Mouse (Mus musculus): ENCODE data around the gene Olfr968.

Gene Olfr968

GRCm38 (mm10) chr9:39783153-39783552 lies at the start of gene Olfr968:
Gene Olfr968, minus strand, starts transcription at chr9:39783253.
- DNase-seq (ENCODE audit: inconsistent ontology term) = no peak

GRCm38 (mm10) chr9:39808560-39808959 lies 25.5 kb upstream of the Olfr968 start, which contains the start of gene Olfr970:
Gene Olfr970, plus strand, starts transcription at chr9:39808860.
- DNase-seq (ENCODE audit: inconsistent ontology term) = no peak

GRCm38 (mm10) chr9:39790558-39790957 lies 7.5 kb upstream of the Olfr968 start, which contains the start of gene Olfr969:
Gene Olfr969, plus strand, starts transcription at chr9:39790945.
- no peak for DNase-seq (ENCODE audit: inconsistent ontology term)

- DNase-seq (ENCODE audit: inconsistent ontology term) = no peak
Measured at GRCm38 (mm10) chr9:39746428-39746827, 36.6 kb downstream of the Olfr968 start.

GRCm38 (mm10) chr9:39745949-39746348 lies 37.1 kb downstream of the Olfr968 start, which contains the start of gene Olfr967:
Gene Olfr967, plus strand, starts transcription at chr9:39746249.
- no peak for DNase-seq (ENCODE audit: inconsistent ontology term)

- no peak for DNase-seq (ENCODE audit: inconsistent ontology term)
Measured at GRCm38 (mm10) chr9:39740741-39741140, 42.3 kb downstream of the Olfr968 start.

- no peak for DNase-seq (ENCODE audit: inconsistent ontology term)
Measured at GRCm38 (mm10) chr9:39730678-39731077, 52.4 kb downstream of the Olfr968 start, which contains the start of gene Olfr150. Gene Olfr150, plus strand, starts transcription at chr9:39730978.

All from Muller cell, postnatal 12 days (primary cell).